Mouse (Mus musculus) thymus, adult 2 months (tissue): ENCODE results near the gene Wnt3.

Experiments used
- CTCF ChIP-seq: fragments of 200-500 bp; IDR thresholded peaks from 2 replicates; pipeline ENCODE4 v1.5.1; 2012; ENCODE audit warnings: mild to moderate bottlenecking, control low read depth, low read length, moderate library complexity, borderline replicate concordance; ENCODE audit not compliant: control insufficient read depth, poor library complexity, insufficient read depth; ENCODE audit errors: extremely low read depth
- POLR2A ChIP-seq: fragments of 200-500 bp; IDR thresholded peaks from 2 replicates; pipeline ENCODE4 v1.6.1; 2012; ENCODE audit warnings: mild to moderate bottlenecking, low read length, control low read depth, moderate library complexity; ENCODE audit not compliant: control insufficient read depth, poor library complexity, insufficient read depth; ENCODE audit errors: extremely low read depth

- TF ChIP-seq CTCF (no peak), POLR2A (no peak)
Observed at GRCm38 (mm10) chr11:103735046-103735781, 38.7 kb upstream of the Wnt3 start.
